Mouse (Mus musculus) MEL (cell line): ENCODE measurements around the gene Prickle2.

Experiments
- CTCF ChIP-seq, 3 experiments: IDR thresholded peaks in 2 of 3; conservative IDR thresholded peaks in 1 of 3; 2 replicates each; pipeline ENCODE4 v1.5.1; 2011 to 2012; ENCODE audit warnings: low read length in 3 of 3, low read depth in 2 of 3, mild to moderate bottlenecking in 2 of 3, improper control_type of control experiment in 1 of 3, inconsistent platforms in 1 of 3, mixed read lengths in 1 of 3, moderate library complexity in 1 of 3; ENCODE audit not compliant: control insufficient read depth in 1 of 3, insufficient read depth in 1 of 3, poor library complexity in 1 of 3, severe bottlenecking in 1 of 3
- ELF1 ChIP-seq: IDR thresholded peaks from 2 replicates; pipeline ENCODE4 v1.6.1; 2014; ENCODE audit warnings: low read depth, mild to moderate bottlenecking, inconsistent platforms, low read length, improper control_type of control experiment, moderate library complexity
- EP300 ChIP-seq, 2 experiments: IDR thresholded peaks; 2 replicates each; pipeline ENCODE4 v1.6.1; 2011; ENCODE audit warnings: improper control_type of control experiment in 2 of 2, low read length in 2 of 2, low read depth in 1 of 2, mild to moderate bottlenecking in 1 of 2
- GATA1 ChIP-seq: IDR thresholded peaks from 2 replicates; pipeline ENCODE4 v1.6.1; 2011; ENCODE audit warnings: low read depth, low read length, improper control_type of control experiment
- JUND ChIP-seq: IDR thresholded peaks from 2 replicates; pipeline ENCODE4 v1.6.1; 2011; ENCODE audit warnings: low read depth, mild to moderate bottlenecking, improper control_type of control experiment, low read length
- MYB ChIP-seq: IDR thresholded peaks from 2 replicates; pipeline ENCODE4 v1.6.1; 2011; ENCODE audit warnings: mild to moderate bottlenecking, low read depth, low read length, improper control_type of control experiment
- POLR2A ChIP-seq, 2 experiments: IDR thresholded peaks; 2 replicates each; pipeline ENCODE4 v1.6.1; 2011 to 2012; ENCODE audit warnings: low read length in 2 of 2, mild to moderate bottlenecking in 2 of 2, control low read depth in 1 of 2, improper control_type of control experiment in 1 of 2, low read depth in 1 of 2, moderate library complexity in 1 of 2; ENCODE audit not compliant: control insufficient read depth in 1 of 2, insufficient read depth in 1 of 2, poor library complexity in 1 of 2
- TBP ChIP-seq: IDR thresholded peaks from 2 replicates; pipeline ENCODE4 v1.8.0; 2011; ENCODE audit warnings: low read depth, low read length, improper control_type of control experiment
- TCF12 ChIP-seq: IDR thresholded peaks from 2 replicates; pipeline ENCODE4 v1.6.1; 2014; ENCODE audit warnings: low read depth, mild to moderate bottlenecking, inconsistent platforms, low read length, improper control_type of control experiment, moderate library complexity
- ZNF384 ChIP-seq: IDR thresholded peaks from 2 replicates; pipeline ENCODE4 v1.6.1; 2012; ENCODE audit warnings: low read depth, mild to moderate bottlenecking, inconsistent platforms, low read length, improper control_type of control experiment

GRCm38 (mm10) chr6:92674394-92674925, 31.5 kb downstream of the Prickle2 start:
- TF ChIP-seq MYB (no peak), CTCF (IDR thresholded peaks at IDR 0.05 in 2 of 3, conservative IDR thresholded peaks at IDR 0.05 in 1 of 3; ENCODE audit: control insufficient read depth in 1 of 3, insufficient read depth in 1 of 3, low read depth in 2 of 3, low read length in 3 of 3, poor library complexity in 1 of 3, severe bottlenecking in 1 of 3) (no peak), TBP (no peak), ZNF384 (no peak), ELF1 (no peak), GATA1 (no peak), TCF12 (no peak), JUND (no peak), POLR2A (IDR thresholded peaks at IDR 0.05; ENCODE audit: control insufficient read depth in 1 of 2, insufficient read depth in 1 of 2, low read depth in 1 of 2, low read length in 2 of 2, poor library complexity in 1 of 2) (no peak), EP300 (IDR thresholded peaks at IDR 0.05; ENCODE audit: low read depth in 1 of 2, low read length in 2 of 2) (no peak)
